Mouse (Mus musculus): ENCODE data around the gene Slc5a4b.
"Not testable (repeated sequence)": the region's sequence is repeated elsewhere in the genome, so short reads cannot be mapped to it uniquely, and the experiment has no call there.

Gene Slc5a4b

DNA sequence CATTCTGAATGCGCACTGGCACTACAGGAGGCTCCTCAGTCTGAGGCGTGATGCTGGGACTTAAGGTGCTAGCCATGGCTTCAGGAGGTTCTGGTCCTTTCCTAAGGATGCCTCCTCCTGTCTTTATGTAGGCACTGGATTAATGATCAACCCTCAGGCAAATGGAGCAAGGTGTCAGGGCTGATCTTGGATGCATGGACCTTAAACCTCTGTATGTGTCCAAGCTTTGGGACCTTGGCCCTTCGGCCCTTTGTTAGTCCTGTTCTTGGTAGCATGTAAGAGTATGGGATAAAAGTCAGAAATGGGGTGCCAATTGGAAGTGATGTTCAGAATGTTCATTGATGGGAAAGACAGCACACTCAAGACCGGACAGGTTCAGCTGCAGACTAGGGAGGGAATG is at the start of gene Slc5a4b:
Slc5a4b (minus strand) TSS at position 101 of the 400 bp plus-strand sequence.
- no peak for DNase-seq (ENCODE audit: low spot score)

DNA sequence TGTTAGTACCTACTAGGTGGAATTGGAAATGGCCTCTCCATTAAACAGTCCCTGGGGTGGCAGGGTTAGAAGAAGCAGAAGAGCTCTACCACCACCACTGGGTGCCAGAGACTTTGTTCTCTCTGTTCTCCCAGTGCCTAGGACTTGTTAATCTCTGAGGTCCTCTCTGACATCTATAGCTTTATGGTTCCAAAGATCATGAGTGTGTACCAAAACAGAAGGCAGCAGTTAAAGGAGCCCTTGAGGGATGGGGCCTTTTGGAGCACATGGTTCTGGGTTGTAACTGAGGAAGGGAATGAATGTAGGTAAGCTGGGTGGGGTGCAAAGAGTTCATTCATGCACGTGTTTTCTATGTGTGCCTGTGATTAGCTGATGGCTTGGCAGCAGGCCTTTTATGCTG is 47.2 kb upstream of the Slc5a4b start:
- no peak for DNase-seq (ENCODE audit: low spot score)

DNA sequence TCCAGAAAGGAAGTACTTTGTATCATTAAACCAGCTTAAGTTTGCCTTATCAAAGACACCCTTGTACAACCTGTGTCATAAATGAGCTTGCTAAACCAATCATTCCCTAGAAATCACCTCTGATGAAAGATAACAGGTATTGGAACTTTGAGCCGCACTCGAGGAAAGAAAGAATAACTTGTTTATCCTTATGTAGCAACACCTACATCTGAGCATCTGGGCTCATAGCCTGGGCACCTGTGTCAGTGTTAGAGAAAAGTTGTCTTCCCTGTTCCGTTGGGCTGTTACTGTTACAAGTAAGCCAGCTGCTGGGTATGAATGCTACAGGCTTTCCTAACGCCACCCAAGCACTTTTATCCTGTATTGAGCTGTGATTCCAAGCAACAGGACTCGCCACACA is 46.8 kb upstream of the Slc5a4b start:
- DNase-seq (ENCODE audit: low spot score) = no peak

DNA sequence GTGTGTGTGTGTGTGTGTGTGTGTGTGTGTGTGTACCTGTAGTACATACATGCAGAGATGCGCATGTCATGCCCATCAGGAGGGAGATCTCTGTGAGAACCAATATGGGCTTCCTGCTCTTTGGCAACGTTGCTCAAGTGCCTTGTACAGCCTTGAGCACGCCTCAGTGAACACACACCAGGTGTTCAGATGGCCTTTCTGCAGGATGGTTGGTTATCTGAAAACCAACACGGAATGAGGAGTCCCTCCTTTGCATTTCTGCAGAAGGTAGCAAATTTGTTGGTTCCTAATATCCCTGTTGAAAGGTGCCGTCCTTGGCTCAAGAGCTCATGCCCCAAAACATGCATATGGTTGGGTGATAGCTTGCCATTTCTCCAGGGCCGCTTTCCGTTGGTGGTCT is 45.1 kb upstream of the Slc5a4b start:
- no peak for DNase-seq (ENCODE audit: low spot score)

DNA sequence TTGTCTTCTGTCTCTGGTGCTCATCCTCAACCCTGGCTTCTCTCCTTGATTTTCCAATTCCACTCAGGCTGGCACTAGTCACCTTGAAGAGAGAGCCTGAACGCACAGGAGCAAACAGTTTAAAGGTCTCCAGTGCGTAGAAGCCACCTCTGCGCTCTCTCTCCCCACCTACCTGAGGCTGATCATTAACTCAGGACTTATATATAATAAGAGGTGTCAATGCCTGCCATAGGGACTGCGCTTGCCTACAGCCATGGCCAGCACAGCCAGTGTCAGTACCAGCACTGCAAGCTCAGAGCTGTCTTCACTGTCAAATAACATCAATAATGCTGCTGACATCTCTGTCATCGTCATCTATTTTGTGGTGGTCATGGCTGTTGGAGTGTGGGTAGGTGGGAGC is 36.5 kb upstream of the Slc5a4b start, which contains the start of gene Slc5a4a:
Slc5a4a (plus strand) TSS at position 174 of the 400 bp plus-strand sequence.
- no peak for DNase-seq (ENCODE audit: low spot score)

DNA sequence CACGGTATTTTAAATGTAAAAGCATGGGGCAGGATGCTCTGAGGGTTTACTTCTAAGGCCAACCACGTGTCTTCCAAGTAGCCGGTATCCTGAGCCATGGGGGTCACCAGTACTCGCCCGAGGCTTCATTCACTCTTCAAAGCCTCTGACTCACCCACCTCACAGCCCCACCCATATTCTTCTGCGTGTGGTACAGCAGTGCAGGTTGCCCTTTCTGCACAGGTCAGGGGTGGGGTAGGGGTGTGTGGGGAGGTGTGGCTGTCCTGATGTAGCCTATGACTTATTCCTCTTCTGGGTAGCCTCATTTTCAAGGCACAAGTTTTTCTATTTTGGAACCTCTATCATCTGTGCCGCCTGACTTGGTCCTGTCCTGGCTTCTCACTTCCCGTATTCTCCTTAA is 36.1 kb upstream of the Slc5a4b start:
- DNase-seq (ENCODE audit: low spot score) = no peak

DNA sequence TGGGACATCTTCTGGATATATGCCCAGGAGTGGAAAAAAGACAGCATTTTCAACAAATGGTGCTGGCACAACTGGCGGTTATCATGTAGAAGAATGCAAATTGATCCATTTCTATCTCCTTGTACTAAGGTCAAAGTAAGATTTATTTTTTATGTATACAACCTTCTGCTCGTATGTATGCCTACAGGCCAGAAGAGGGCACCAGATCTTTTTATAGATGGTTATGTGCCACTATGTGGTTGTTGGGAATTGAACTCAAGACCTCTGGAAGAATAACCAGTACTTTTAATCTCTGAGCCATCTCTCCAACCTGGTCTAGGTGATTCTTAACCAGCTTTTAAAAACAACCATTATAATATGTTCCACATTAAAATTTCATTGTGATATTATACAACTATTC is 25.6 kb upstream of the Slc5a4b start:
- no peak for DNase-seq (ENCODE audit: low spot score)

- no peak for DNase-seq (ENCODE audit: low spot score)
These were observed 21.7 kb upstream of the Slc5a4b start for GRCm38 (mm10) chr10:76132506-76132905.

- DNase-seq (ENCODE audit: low spot score) = no peak
These were observed 10.7 kb upstream of the Slc5a4b start for GRCm38 (mm10) chr10:76121495-76121894.

- DNase-seq (ENCODE audit: low spot score) = no peak
These were observed 9.5 kb upstream of the Slc5a4b start for GRCm38 (mm10) chr10:76120124-76120711.

DNA sequence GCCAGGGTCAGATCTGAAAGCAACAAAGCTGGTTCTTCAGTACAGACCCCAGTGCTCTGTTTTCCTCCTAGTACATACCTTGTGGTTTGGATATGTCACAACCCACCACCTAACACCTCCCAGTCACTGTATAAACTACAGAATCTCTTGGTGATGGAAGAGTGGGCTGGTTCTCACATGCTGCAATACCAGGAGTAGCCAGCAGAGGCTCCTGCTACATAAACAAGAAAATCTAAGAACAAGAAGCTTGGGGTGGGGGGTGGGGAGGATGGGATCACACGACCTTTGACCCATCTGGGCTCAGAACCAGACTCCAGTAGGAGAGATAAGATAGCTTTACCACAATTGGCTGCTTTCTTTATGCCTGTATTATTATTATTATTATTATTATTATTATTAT is 8.0 kb upstream of the Slc5a4b start:
- peak; percentile 14 for DNase-seq (ENCODE audit: low spot score)

DNA sequence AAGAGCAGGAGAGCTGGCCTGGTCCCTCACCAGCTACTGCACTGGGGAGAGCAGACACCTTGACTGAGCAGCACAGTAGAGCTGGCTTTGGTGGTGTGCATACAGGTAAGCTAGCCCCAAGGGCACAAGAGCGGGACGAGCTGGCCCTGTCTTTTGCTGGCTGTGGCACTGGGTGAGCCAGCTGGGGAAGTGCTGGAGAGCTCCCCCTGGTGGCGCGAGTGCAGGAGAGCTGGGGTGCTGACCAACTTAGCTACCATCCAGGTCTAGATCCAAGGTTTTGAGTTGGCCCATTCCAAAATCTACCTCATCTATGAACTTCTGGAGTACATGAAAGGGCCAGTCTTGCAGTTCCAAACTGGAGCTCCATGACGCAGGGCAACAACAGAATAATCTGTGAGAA is 7.2 kb upstream of the Slc5a4b start:
- peak; percentile 30 for DNase-seq (ENCODE audit: low spot score)

- no peak for DNase-seq (ENCODE audit: low spot score)
These were observed 13.4 kb downstream of the Slc5a4b start for GRCm38 (mm10) chr10:76097368-76097767.

- DNase-seq (ENCODE audit: low spot score) = no peak
These were observed 14.2 kb downstream of the Slc5a4b start for GRCm38 (mm10) chr10:76096580-76096979.

- not testable (repeated sequence) for DNase-seq (ENCODE audit: low spot score)
These were observed 33.8 kb downstream of the Slc5a4b start for GRCm38 (mm10) chr10:76077008-76077407.

GRCm38 (mm10) chr10:76072080-76072479 is 38.7 kb downstream of the Slc5a4b start:
- DNase-seq (ENCODE audit: low spot score) = not testable (repeated sequence)

DNA sequence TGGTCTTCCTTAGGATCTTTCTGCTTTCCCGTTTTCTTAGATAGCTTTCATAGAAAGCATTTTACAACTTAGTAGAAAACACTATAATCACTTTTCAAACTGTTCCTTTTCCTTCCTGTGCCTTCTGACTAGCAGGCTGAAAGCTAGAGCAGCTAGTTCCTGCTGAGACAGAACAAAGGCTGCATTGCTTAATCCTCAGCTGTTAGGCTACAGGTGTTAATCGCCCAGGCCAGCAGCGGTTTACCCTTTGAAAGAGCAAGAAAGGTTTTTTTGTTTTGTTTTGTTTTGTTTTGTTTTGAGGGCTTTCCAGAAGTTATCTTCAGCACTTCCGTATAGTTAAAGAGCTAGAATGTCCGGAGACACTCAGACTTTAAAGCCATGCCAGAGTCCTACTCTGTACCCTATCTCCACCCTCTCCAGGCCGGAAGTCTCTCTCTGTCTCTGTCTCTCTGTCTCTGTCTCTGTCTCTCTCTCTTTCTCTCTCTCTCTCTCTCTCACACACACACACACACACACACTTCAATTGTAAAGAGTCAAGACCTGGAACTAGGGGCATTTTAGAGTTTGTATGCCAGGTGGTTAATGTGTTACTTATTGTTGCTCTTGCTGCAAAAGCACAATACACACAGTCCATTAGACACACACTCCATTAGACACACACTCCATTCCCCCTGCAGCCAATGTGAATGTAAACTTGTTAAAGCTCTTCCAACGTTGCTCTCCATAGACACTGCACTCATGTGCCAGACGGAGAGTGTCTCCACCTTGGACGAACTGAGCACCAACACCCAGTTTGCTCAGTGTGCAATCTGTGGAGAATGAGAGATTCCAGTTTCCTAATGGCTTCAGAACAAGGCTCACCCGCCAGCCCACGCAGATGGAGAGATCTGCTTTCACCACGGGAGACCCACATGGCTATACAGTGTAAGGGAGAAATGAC is 42.8 kb downstream of the Slc5a4b start:
- no peak for DNase-seq (ENCODE audit: low spot score)

DNA sequence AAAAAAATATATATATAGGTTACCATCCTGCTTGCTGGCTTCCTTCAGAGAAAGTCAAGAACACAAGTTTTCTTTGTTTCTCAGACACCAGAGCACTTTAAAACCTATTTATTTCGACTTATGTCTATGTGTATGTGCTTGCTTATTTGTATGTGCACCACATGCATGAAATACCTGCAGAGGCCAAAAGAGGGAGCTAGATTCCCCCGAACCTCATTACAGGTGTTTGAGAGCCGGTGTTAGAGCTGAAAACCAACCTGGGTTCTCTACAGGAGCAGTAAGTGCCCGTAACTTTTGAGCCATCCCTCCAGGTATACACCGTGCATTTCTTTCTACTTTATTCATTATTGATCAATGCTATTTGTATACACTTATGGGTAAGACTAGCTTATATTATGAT is 48.3 kb downstream of the Slc5a4b start:
- no peak for DNase-seq (ENCODE audit: low spot score)

- no peak for DNase-seq (ENCODE audit: low spot score)
These were observed 58.9 kb downstream of the Slc5a4b start for GRCm38 (mm10) chr10:76051860-76052259.

DNA sequence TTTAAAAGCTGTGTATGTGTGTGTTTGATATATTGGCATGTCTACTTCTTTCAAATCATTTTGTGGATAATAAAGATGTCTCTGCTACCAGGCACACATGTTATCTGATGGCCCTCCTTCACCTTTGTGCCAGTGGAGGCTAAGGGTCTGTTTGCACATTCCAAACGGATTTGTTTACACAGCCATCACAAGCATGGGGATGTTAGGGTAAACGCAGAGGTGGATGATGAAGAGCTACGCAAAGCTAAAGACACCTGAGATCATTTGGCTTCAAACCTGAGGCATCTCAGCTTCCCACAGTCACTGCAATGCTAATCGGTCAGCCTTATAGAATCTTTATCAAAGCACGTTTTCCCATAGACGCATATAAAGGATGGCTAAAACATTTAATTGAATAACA is 61.8 kb downstream of the Slc5a4b start:
- DNase-seq (ENCODE audit: low spot score) = no peak

GRCm38 (mm10) chr10:76047182-76047869 is 63.4 kb downstream of the Slc5a4b start:
- no peak for DNase-seq (ENCODE audit: low spot score)

- DNase-seq (ENCODE audit: low spot score) = no peak
These were observed 64.0 kb downstream of the Slc5a4b start for GRCm38 (mm10) chr10:76046754-76047153.

- no peak for DNase-seq (ENCODE audit: low spot score)
These were observed 65.4 kb downstream of the Slc5a4b start for GRCm38 (mm10) chr10:76045343-76045742.
